Mouse (Mus musculus) lung, adult 18-20 months (tissue): ENCODE measurements at regions not wholly inside any gene's neighbourhood (a gene's known extent, or its start where the extent isn't known, plus 50 kb on each side); places are given as distances from the start of the nearest gene placed in this dataset.
A peak's percentile ranks its signal among the peaks of the same experiment; 100 is the strongest.

ENCODE experiments used
- DNase-seq, 2 experiments: peaks; one replicate each; pipeline ENCODE4 v3.0.0; 2022; ENCODE audit warnings: mixed read lengths in 2 of 2

DNA sequence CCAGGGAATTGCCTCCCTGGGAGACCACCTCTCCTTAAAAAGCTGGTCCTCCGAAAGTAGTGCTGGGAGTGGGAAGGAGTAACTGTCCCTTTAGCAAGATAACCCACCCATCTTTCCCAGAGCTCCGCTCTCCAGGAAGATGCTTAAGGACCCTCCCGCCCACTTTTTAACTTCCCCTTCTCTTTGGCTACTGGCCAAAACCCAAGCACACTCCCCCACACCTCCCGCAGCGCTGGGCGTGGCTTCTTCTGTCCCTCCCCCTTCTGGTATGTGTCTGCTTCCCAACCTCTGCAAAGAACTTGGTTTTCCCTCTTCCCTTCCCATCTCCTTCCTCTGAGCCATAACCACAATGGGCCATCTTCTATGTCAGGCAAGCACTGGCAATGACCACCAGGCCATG lies 85.4 kb downstream of the Rpap3 start:
- no peak for DNase-seq

DNA sequence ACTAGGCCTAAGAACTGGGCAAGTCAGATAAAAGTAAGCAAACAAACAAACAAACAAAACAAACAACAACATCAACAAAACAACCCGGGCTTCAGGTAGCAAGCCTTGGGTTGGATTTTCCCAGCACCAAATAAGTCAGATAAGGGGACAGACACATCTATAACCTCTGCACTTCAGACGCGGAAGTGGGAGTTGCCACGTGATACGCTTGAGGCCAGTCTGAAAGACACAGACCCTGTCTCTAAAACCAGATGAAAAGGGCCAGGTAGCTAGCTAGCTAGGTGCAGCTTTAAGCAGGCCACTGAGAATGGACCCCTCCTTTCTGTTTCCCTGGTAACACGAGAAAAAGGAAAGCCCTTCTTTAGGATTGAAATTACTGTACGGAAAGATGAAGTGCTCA lies 85.9 kb downstream of the Rpap3 start:
- DNase-seq = no peak

- DNase-seq = no peak
Observed at GRCm38 (mm10) chr15:97612325-97612724, 93.3 kb downstream of the Rpap3 start.

- no peak for DNase-seq
Observed at GRCm38 (mm10) chr15:97610767-97611166, 94.9 kb downstream of the Rpap3 start.

GRCm38 (mm10) chr15:97609496-97609895 lies 96.1 kb downstream of the Rpap3 start:
- DNase-seq = no peak

DNA sequence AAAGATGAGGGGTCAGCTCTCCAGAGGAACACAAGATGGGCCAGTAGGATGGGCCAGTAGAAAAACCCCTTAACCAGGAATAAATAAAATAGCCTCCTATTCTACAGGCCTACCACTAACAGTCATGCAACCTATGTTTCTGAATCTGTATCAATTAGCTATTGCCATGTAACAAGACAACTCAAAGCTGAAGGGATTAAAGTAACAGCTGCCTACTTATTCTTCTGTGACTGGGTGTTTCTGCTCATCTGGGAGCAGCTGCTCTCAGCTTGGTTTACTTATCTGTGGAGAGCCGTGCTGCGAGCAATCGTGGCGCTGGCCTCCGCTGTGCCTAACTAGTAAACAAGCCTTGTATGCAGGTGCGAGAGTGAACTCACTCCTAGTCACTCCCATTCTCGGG lies 97.0 kb downstream of the Rpap3 start:
- DNase-seq = no peak

- no peak for DNase-seq
Observed at GRCm38 (mm10) chr15:97607617-97608206, 97.9 kb downstream of the Rpap3 start.

GRCm38 (mm10) chr15:97606630-97607381 lies 98.8 kb downstream of the Rpap3 start:
- DNase-seq = peak in 1 of 2 experiments; percentile 37

DNA sequence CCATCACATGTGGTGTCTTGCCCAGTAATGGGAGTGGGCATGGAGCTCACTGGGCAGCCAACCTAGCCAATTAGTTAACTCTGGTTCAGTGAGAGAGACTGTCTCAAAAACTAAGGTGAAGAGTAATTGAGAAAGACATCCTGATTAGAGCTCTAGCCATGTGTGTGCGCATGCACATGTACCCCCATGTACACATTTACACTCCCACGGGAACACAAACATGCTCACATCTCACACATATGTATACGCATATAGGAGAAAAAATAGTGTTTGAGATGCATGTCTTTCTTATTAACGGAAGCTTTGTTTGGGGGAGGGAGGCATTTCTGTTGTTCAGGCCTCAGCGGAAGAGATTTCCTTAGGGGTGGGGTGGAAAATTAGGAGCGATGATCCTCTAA lies 99.4 kb downstream of the Rpap3 start:
- DNase-seq = no peak

DNA sequence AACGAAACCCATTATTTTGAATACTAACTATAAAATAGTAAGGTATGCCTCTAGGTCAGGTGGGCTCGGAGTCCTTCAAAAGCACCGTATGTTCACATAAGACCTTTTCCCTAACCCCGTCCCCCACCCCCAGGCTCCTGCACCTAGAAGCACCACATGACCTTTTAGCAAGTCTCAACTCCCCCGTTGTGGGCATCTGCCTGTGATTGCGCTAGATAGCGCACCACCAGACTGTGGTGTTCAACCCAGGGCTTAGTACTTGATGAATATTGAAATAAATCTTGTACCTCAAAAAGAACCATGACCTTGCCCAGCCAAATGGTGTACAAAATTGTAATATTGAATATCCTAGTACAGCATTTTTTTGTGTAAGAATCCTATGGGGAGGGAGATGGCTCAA lies 99.8 kb downstream of the Rpap3 start:
- DNase-seq = no peak

GRCm38 (mm10) chr15:97603492-97603891 lies 102.1 kb downstream of the Rpap3 start:
- no peak for DNase-seq

GRCm38 (mm10) chr15:97598270-97598669 lies 107.4 kb downstream of the Rpap3 start:
- DNase-seq = no peak

GRCm38 (mm10) chr15:97596514-97597081 lies 109.0 kb downstream of the Rpap3 start:
- no peak for DNase-seq

DNA sequence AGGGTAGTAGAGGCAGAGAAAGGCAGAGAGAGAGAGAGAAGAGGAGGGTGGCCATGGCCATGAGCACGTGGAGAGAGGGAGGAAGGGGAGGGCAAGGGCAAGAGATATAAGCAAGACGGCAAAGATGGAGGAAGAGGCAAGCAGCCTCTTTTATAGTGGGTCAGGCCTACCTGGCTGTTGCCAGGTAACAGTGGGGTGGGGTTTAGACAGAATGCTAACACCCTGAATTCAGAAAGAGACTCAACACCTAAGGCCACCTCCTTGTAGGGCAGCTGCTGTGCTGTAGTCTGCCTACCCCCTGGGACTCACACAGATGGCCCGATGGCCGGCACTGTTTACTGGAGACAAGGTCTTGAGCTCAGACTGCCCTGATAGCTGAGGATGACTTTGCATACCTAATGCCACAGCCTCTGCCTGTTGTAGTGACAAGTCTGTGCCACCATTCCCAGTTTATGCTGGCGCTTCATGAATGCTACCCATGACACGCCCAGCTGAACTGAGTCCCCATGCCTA lies 110.3 kb downstream of the Rpap3 start:
- no peak for DNase-seq

- peak in 1 of 2 experiments; percentile 42 for DNase-seq
Observed at GRCm38 (mm10) chr15:97593781-97594600, 111.6 kb downstream of the Rpap3 start.

GRCm38 (mm10) chr15:97592786-97593185 lies 112.8 kb downstream of the Rpap3 start:
- DNase-seq = no peak

- DNase-seq = no peak
Observed at GRCm38 (mm10) chr15:97591406-97591805, 114.2 kb downstream of the Rpap3 start.

DNA sequence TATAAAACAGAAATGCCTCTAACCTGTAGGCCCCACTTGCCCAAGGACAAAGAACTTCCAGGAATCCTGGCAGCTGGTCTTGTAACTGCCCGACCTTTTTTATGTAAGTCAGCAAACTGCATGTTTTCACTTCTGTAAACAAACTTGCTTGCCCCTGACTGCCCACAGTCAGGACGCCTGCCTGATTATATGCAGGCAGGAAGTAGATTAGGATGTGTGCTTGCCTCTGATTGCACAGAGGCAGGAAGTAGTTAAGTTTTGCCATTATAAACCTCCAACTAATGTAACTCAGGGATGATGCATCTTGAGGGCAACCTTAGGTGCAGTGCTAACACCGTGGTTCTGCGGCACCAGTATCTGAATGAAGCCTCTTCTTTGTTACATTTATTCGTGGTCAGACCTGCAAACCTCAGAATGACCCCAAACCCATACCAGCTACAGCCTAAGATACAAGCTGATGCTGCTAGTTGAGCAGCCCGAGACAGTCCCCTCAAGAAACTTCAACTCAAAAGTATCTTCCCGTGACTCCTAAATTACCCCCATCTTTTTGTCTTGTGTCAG lies 114.8 kb downstream of the Rpap3 start:
- peak; percentile 16 to 37 for DNase-seq

DNA sequence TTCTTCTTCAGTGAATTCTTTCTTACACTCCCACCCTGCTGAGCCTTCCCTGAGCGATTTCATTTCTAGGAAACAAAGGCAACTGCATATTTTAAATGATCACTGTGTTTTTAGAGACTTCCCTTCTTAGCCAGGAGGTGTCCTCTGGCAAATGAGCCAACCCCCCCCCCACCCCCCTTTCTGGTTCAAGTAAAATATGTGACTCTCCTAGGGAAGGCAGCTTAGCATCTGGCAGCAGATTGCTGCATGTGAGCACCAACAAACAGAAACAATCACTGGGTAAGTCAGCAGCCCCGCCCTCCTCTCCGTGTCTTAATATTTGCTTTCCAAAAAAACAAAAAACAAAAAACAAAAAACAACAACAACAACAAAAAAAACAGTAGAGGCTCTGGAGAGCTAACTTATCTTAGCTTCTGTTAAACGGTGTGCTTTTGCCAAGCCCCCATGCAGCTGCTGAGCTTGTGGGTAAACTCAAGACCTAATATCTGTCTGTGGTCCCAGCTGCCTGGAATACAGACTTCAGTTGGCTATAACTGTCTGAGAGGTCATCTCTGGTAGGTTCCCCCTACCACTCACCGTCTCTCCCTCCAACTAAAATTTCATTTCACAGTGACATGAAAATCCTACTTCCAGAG lies 117.9 kb downstream of the Rpap3 start:
- DNase-seq = no peak

GRCm38 (mm10) chr15:97581724-97582154 lies 123.9 kb downstream of the Rpap3 start:
- DNase-seq = peak; percentile 91 to 93

- peak in 1 of 2 experiments; percentile 15 for DNase-seq
Observed at GRCm38 (mm10) chr15:97580726-97581125, 124.9 kb downstream of the Rpap3 start.

GRCm38 (mm10) chr15:97578046-97578445 lies 127.6 kb downstream of the Rpap3 start:
- peak in 1 of 2 experiments; percentile 38 for DNase-seq
